Mouse (Mus musculus) cerebellum, adult 2 months (tissue): Measurements from ENCODE around the gene Sec13.

ENCODE experiments used
- CTCF ChIP-seq: fragments of 200-500 bp; IDR thresholded peaks from 2 replicates; pipeline ENCODE4 v1.5.1; 2011; ENCODE audit warnings: low read depth, mild to moderate bottlenecking, control low read depth, low read length, moderate library complexity, borderline replicate concordance; ENCODE audit not compliant: insufficient read depth
- POLR2A ChIP-seq: fragments of 200-500 bp; IDR thresholded peaks from 2 replicates; pipeline ENCODE4 v1.6.1; 2011; ENCODE audit warnings: low read length, control low read depth, borderline replicate concordance; ENCODE audit not compliant: insufficient read depth

DNA sequence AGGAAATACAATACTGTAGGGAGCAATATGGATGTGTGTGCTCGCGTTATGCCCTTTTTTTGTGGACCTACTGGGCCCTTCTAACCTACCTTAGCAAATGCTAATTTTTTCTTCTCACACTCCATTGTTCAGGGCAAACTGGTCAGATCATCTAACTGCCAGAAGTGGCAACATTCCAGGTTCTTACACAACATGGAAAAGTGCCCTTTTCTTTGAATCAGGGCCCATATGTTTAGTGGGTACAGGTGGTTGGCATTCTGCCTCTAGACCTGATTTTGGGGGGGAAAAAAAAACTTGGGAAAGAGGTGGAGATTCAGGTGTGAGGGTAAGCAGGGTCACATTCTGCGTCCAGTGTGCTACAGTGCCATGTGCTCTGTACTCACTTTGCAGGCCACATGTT is 23.0 kb downstream of the Sec13 start:
- TF ChIP-seq CTCF (no peak), POLR2A (no peak)
